Mouse (Mus musculus) layer of hippocampus, adult 18-20 months (tissue): ENCODE measurements at regions not wholly inside any gene's neighbourhood (a gene's known extent, or its start where the extent isn't known, plus 50 kb on each side); places are given as distances from the start of the nearest gene placed in this dataset.

Source experiments
- DNase-seq, 2 experiments: peaks; one replicate each; pipeline ENCODE4 v3.0.0; 2022; ENCODE audit warnings: low spot score in 2 of 2

DNA sequence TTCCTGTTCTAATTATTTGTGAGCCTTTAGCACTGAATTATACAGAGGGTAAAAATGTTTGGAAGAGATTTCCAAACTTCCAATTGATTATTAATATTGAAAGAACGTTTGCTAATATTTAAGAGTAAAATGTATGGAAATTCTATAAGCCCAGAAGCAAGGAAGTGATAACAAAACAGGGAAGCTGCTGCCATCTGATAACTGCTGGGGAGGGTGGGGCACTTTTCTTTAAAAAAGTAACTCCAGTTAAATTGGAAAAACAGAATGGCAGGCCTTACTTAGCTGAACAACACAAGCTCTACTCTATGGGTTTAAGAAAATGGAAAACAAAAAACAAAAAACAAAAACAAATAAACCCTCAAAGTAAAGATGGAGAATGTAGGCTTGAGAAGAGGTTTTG is 1327.7 kb downstream of the Hace1 start:
- DNase-seq: no peak

- DNase-seq: no peak
Observed at GRCm38 (mm10) chr10:46922527-46923200, 1345.0 kb downstream of the Hace1 start.

- no peak for DNase-seq
Observed at GRCm38 (mm10) chr10:46934311-46934710, 1356.7 kb downstream of the Hace1 start.

DNA sequence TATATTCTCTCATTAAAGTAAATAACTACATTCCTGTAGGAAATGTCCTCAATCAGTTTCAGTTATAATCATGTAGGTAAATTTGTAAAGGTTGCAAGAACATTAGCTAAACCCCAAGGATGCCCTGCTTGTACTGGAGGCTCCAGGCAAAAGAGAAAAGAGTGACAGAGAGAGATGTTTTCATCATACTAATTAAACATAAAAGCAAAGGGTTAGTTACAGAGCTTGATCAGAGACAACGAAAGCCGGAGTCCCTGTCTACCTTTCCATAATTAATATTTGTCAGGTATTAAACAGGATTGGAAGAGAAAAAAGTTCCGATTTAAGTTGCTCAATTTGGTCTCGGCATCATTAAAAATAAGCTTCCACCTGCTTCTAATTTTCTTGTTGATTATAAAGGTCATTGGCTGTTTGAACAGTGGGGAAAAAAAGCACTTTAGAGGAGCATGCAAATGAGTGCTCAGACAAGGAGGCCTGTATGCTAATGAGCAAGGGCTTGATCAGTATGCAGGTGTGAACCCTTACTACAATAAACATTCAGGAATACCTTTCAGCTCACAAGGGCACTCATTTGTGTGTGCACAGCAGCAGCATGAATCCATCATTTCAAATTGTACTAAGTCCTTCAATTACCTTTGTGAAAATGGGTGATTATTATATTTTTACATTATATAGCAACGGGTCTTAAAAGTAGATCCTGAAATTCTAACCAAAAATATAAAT is 1358.8 kb downstream of the Hace1 start:
- DNase-seq: no peak

- DNase-seq: no peak
Observed at GRCm38 (mm10) chr10:46939338-46939737, 1361.7 kb downstream of the Hace1 start.

DNA sequence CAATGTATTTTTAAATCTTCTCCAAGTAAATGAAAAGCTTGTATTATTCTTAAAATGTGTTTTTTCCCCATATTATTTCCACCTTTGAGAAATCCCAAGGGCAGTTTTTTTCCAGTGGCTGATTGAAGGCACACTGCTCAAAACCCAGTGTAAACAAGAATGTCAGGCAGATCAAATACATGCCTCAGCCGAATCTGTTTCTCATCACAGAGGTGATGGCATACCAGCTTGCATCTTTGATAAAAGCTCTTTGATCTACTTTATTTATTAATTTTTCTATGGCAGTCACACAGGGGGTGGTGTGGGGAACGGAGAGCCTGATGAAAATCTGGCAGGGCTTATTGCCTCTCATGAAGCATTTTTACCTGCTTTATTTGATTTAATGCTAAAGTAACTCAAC is 1362.2 kb downstream of the Hace1 start:
- DNase-seq: no peak

DNA sequence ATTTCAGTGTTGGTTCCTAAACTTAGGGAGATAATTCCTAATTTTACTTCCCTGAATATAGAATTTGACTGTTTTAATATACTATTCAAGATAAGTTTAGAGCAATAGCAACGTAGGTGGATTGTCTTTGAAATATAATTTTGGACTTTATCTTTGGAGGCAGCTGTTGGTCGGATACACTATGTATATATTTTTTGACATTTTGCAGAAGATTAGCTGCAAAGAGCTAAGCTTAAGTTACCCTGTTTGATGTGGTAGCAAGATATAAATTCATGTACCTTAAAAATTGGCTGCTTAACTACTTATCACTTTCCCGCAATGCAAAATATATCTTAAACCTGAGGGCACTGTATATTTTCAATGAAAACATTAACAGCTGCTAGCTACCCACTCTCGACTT is 1375.3 kb downstream of the Hace1 start:
- no peak for DNase-seq

- no peak for DNase-seq
Observed at GRCm38 (mm10) chr10:46954701-46955100, 1377.1 kb downstream of the Hace1 start.

- DNase-seq: no peak
Observed at GRCm38 (mm10) chr10:46980410-46980809, 1402.8 kb downstream of the Hace1 start.

- DNase-seq: no peak
Observed at GRCm38 (mm10) chr10:46999701-47000100, 1422.1 kb downstream of the Hace1 start.

DNA sequence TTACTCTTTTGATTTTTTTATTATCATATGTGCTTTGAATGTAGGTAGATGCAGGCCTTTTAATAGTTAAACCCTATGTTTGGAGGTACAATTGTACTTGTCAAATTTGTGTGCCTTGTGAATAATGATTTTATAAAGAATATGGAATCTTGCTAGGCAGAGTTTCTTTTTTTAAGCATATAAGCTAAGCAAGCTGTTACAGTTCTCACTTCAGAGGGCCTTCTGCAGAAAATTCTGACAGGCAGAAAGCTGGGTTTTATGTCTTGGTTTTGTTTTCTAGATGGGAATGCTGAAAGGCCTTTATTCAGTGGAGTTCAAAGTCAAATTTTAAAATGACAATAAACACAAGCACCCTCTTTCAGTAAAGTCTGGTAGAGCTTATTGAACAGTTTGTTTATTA is 1451.1 kb downstream of the Hace1 start:
- no peak for DNase-seq

- no peak for DNase-seq
Observed at GRCm38 (mm10) chr10:47054672-47055071, 1477.0 kb downstream of the Hace1 start.

DNA sequence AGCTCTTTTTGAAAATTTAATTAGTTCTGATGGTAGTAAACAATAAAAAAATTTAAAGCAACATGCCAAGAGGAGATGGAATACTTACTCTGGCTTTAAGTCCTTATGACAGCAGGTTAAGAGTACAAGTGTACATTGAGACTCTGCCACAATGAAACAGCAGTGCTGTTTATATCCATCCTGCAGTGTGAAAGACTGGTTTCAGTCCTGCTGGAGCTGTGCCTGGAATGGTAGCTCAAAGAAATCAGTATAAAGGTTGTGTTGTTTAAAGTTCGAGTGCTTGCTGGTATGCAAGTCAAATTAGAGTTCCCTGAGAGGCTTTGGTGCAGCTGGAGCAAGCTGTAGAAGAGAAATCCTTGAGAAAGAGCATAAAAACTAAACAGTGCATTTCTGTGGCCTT is 1524.9 kb downstream of the Hace1 start:
- peak; percentile 1 to 36 for DNase-seq
